Mouse (Mus musculus) limb, embryonic 10.5 days (tissue): Measurements from ENCODE around the gene Dcst1. TPM values are rescaled to one million over a fixed set of nuclear protein-coding genes. Genes with fewer than 3 reads are reported as not detected.
A peak's percentile ranks its signal among the peaks of the same experiment; 100 is the strongest.

Source experiments
- DNase-seq: peaks from one replicate; pipeline ENCODE4 v3.0.0-alpha.2; 2017; ENCODE audit warnings: low spot score
- H3K27ac ChIP-seq: fragments of 300-500 bp; sonication (generic); 2 replicates; pipeline ENCODE4 v1.5.1; 2016; ENCODE audit warnings: mild to moderate bottlenecking
- H3K27me3 ChIP-seq: fragments of 300-500 bp; sonication (generic); 2 replicates; pipeline ENCODE4 v1.6.1; 2016; ENCODE audit warnings: low read depth, mild to moderate bottlenecking; ENCODE audit not compliant: poor library complexity, severe bottlenecking
- H3K36me3 ChIP-seq: fragments of 300-500 bp; sonication (generic); 2 replicates; pipeline ENCODE4 v1.6.1; 2016; ENCODE audit warnings: mild to moderate bottlenecking, moderate library complexity
- H3K4me1 ChIP-seq: fragments of 300-500 bp; sonication (generic); 2 replicates; pipeline ENCODE4 v1.6.1; 2016
- H3K4me3 ChIP-seq: fragments of 300-500 bp; sonication (generic); 2 replicates; pipeline ENCODE4 v1.5.1; 2016; ENCODE audit warnings: mild to moderate bottlenecking, moderate library complexity
- H3K9me3 ChIP-seq: fragments of 300-500 bp; sonication (generic); replicated peaks from 2 replicates; pipeline ENCODE4 v1.6.1; 2016; ENCODE audit warnings: mild to moderate bottlenecking
- WGBS: fragments of 180-500 bp; shearing (Covaris S2); methylation state at CpG from one replicate; pipeline ENCODE4 v1.1.7; 2016; 5-methylcytosine and 5-hydroxymethylcytosine counted together
- polyA plus RNA-seq: library from polyadenylated mRNA; unstranded; fragments of >200 nt; fragmentation: Nextera tagmentation; extraction: Ambion mirVana; gene quantifications from 2 replicates; pipeline ENCODE4 v1.2.1, GENCODE M21; 2016

Dcst1 gene
- polyA plus RNA-seq = 0.25 and 0.30 TPM in 2 replicates

GRCm38 (mm10) chr3:89365153-89365485, at the start of gene Dcst1:
Gene Dcst1 (minus strand): TSS chr3:89365253.
- no peak within 1 kb of the TSS for H3K4me3 ChIP-seq
- H3K27me3 ChIP-seq = no peaks in the 10 kb centered on the region
- no peak within 1 kb of the TSS for H3K27ac ChIP-seq
- WGBS = 92% methylated on average over 11 of the region's 11 CpGs
- peaks cover 23% of the 10 kb centered on the region for H3K4me1 ChIP-seq
- H3K9me3 ChIP-seq = no peaks in the 10 kb centered on the region
- DNase-seq = no peak
- no peaks in the 10 kb centered on the region for H3K36me3 ChIP-seq

- WGBS = 8% methylated on average over 28 of the region's 28 CpGs
- peak within 1 kb of the TSS; percentile 67 for H3K27ac ChIP-seq
- DNase-seq = peak; percentile 94
Measured at GRCm38 (mm10) chr3:89411490-89412393, 46.7 kb upstream of the Dcst1 start, which contains the start of gene Flad1. Gene Flad1 (minus strand): TSS chr3:89411870.

GRCm38 (mm10) chr3:89410864-89411263, 45.8 kb upstream of the Dcst1 start:
- H3K36me3 ChIP-seq = peaks cover 48% of the 10 kb centered on the region
- peaks cover 11% of the 10 kb centered on the region for H3K4me1 ChIP-seq
- peak overlapping the region; percentile 60 for H3K4me3 ChIP-seq
- peak overlapping the region; percentile 67; the same call in 1 of the 2 replicates for H3K27ac ChIP-seq
- no peaks in the 10 kb centered on the region for H3K9me3 ChIP-seq
- WGBS = 80% methylated on average over 10 of the region's 10 CpGs
- no peaks in the 10 kb centered on the region for H3K27me3 ChIP-seq
- no peak for DNase-seq

More at GRCm38 (mm10) chr3:89411490-89412393, 46.7 kb upstream of the Dcst1 start, which contains the start of gene Flad1:
- H3K36me3 ChIP-seq = peaks cover 57% of the 10 kb centered on the region
- peak within 1 kb of the TSS; percentile 60 for H3K4me3 ChIP-seq
- no peaks in the 10 kb centered on the region for H3K27me3 ChIP-seq
- no peaks in the 10 kb centered on the region for H3K9me3 ChIP-seq
- peaks cover 15% of the 10 kb centered on the region for H3K4me1 ChIP-seq

- Histone ChIP-seq H3K36me3 (peaks cover 45% of the 10 kb centered on the region), H3K9me3 (no peaks in the 10 kb centered on the region), H3K4me1 (peaks cover 11% of the 10 kb centered on the region), H3K27ac (no peak overlapping the region), H3K4me3 (no peak overlapping the region), H3K27me3 (no peaks in the 10 kb centered on the region)
- no peak for DNase-seq
- 93% methylated on average over 3 of the region's 3 CpGs for WGBS
Measured at GRCm38 (mm10) chr3:89409701-89410100, 44.6 kb upstream of the Dcst1 start.

- Histone ChIP-seq H3K36me3 (peaks cover 42% of the 10 kb centered on the region), H3K4me3 (0 out of 2 replicates have a peak overlapping the region, but pooled peaks have one; percentile 7), H3K4me1 (peaks cover 11% of the 10 kb centered on the region), H3K9me3 (no peaks in the 10 kb centered on the region), H3K27me3 (no peaks in the 10 kb centered on the region), H3K27ac (no peak overlapping the region)
- DNase-seq = no peak
- 53% methylated on average over 16 of the region's 16 CpGs for WGBS
Measured at GRCm38 (mm10) chr3:89408448-89408847, 43.4 kb upstream of the Dcst1 start.

- peaks cover 8% of the 10 kb centered on the region for H3K4me1 ChIP-seq
- no peaks in the 10 kb centered on the region for H3K27me3 ChIP-seq
- H3K4me3 ChIP-seq = no peak overlapping the region
- no peak for DNase-seq
- H3K9me3 ChIP-seq = no peaks in the 10 kb centered on the region
- H3K27ac ChIP-seq = no peak overlapping the region
- peaks cover 48% of the 10 kb centered on the region for H3K36me3 ChIP-seq
- 92% methylated on average over 6 of the region's 6 CpGs for WGBS
Measured at GRCm38 (mm10) chr3:89406887-89407286, 41.8 kb upstream of the Dcst1 start.

GRCm38 (mm10) chr3:89402693-89403092, 37.6 kb upstream of the Dcst1 start, which contains the start of gene Lenep:
Gene Lenep (minus strand): TSS chr3:89402793.
- Histone ChIP-seq H3K27ac (no peak within 1 kb of the TSS), H3K4me3 (no peak within 1 kb of the TSS), H3K36me3 (peaks cover 40% of the 10 kb centered on the region), H3K9me3 (no peaks in the 10 kb centered on the region), H3K27me3 (no peaks in the 10 kb centered on the region), H3K4me1 (no peaks in the 10 kb centered on the region; the same call in 1 of the 2 replicates)
- DNase-seq = no peak
- WGBS = 85% methylated on average over 5 of the region's 5 CpGs

GRCm38 (mm10) chr3:89401329-89401728, 36.3 kb upstream of the Dcst1 start:
- H3K9me3 ChIP-seq = no peaks in the 10 kb centered on the region
- WGBS = 88% methylated on average over 7 of the region's 7 CpGs
- DNase-seq = no peak
- H3K36me3 ChIP-seq = peaks cover 34% of the 10 kb centered on the region
- no peaks in the 10 kb centered on the region for H3K27me3 ChIP-seq
- no peak overlapping the region for H3K27ac ChIP-seq
- H3K4me3 ChIP-seq = no peak overlapping the region
- peaks cover 7% of the 10 kb centered on the region for H3K4me1 ChIP-seq

GRCm38 (mm10) chr3:89396654-89397005, 31.6 kb upstream of the Dcst1 start:
- 2% methylated on average over 4 of the region's 4 CpGs for WGBS
- H3K9me3 ChIP-seq = no peaks in the 10 kb centered on the region
- peaks cover 16% of the 10 kb centered on the region for H3K27me3 ChIP-seq
- peak overlapping the region; percentile 59 for H3K4me3 ChIP-seq
- no peaks in the 10 kb centered on the region for H3K36me3 ChIP-seq
- no peak for DNase-seq
- H3K27ac ChIP-seq = peak overlapping the region; percentile 88; the same call in 1 of the 2 replicates
- H3K4me1 ChIP-seq = peaks cover 54% of the 10 kb centered on the region

GRCm38 (mm10) chr3:89395806-89396653, 31.0 kb upstream of the Dcst1 start:
- under 1% methylated on average over 44 of the region's 44 CpGs for WGBS
- no peaks in the 10 kb centered on the region for H3K9me3 ChIP-seq
- H3K4me3 ChIP-seq = peak overlapping the region; percentile 59
- H3K36me3 ChIP-seq = no peaks in the 10 kb centered on the region
- peaks cover 60% of the 10 kb centered on the region for H3K4me1 ChIP-seq
- DNase-seq = peak; percentile 84
- H3K27ac ChIP-seq = peak overlapping the region; percentile 88
- peaks cover 22% of the 10 kb centered on the region for H3K27me3 ChIP-seq

- under 1% methylated on average over 10 of the region's 10 CpGs for WGBS
- DNase-seq = no peak
- Histone ChIP-seq H3K27me3 (peaks cover 29% of the 10 kb centered on the region), H3K9me3 (no peaks in the 10 kb centered on the region), H3K36me3 (no peaks in the 10 kb centered on the region), H3K27ac (peak overlapping the region; percentile 88; the same call in 1 of the 2 replicates), H3K4me1 (peaks cover 66% of the 10 kb centered on the region), H3K4me3 (peak overlapping the region; percentile 59)
Measured at GRCm38 (mm10) chr3:89395419-89395805, 30.4 kb upstream of the Dcst1 start.

GRCm38 (mm10) chr3:89394894-89395256, 29.8 kb upstream of the Dcst1 start:
- H3K27ac ChIP-seq = peak overlapping the region; percentile 88
- peaks cover 71% of the 10 kb centered on the region for H3K4me1 ChIP-seq

More at GRCm38 (mm10) chr3:89394894-89395256, 29.8 kb upstream of the Dcst1 start:
- peak overlapping the region; percentile 59 for H3K4me3 ChIP-seq
- H3K36me3 ChIP-seq = no peaks in the 10 kb centered on the region
- H3K27me3 ChIP-seq = peaks cover 33% of the 10 kb centered on the region
- no peaks in the 10 kb centered on the region for H3K9me3 ChIP-seq
- WGBS = 0% methylated on average over 12 of the region's 12 CpGs
- DNase-seq = peak; percentile 87
